Mouse (Mus musculus) heart, embryonic 14.5 days (tissue): Measurements from ENCODE around the gene Grn. TPM values are rescaled to one million over a fixed set of nuclear protein-coding genes. Genes with fewer than 3 reads are reported as not detected.

ENCODE experiments used
- ATAC-seq: fragments of 200-750 bp; cut with Nextera tagmentation; 2 replicates; pipeline ENCODE4 v1.8.0; 2017; ENCODE audit warnings: low read depth, moderate TSS enrichment; ENCODE audit not compliant: insufficient number of reproducible peaks, insufficient read depth, low FRiP score
- H3K27ac ChIP-seq, 2 experiments: fragments of 200-500 bp in 1 of 2; fragments of 300-500 bp in 1 of 2; sonication (generic) in 1 of 2; replicated peaks in 1 of 2; 2 replicates each; pipeline ENCODE4 v1.5.1; 2012 to 2014; ENCODE audit warnings: low read depth in 2 of 2, low read length in 2 of 2, control low read depth in 1 of 2, mild to moderate bottlenecking in 1 of 2, mixed read lengths in 1 of 2; ENCODE audit not compliant: control insufficient read depth in 1 of 2, insufficient read depth in 1 of 2
- H3K27me3 ChIP-seq: fragments of 300-500 bp; sonication (generic); 2 replicates; pipeline ENCODE4 v1.6.1; 2014; ENCODE audit warnings: mild to moderate bottlenecking, low read length, control low read depth; ENCODE audit not compliant: control insufficient read depth, insufficient read depth
- H3K36me3 ChIP-seq: fragments of 300-500 bp; sonication (generic); 2 replicates; pipeline ENCODE4 v1.6.1; 2014; ENCODE audit warnings: mild to moderate bottlenecking, control low read depth, low read length, mixed read lengths; ENCODE audit not compliant: control insufficient read depth, insufficient read depth
- H3K4me1 ChIP-seq, 2 experiments: fragments of 200-500 bp in 1 of 2; fragments of 300-500 bp in 1 of 2; sonication (generic) in 1 of 2; 2 replicates each; pipeline ENCODE4 v1.6.1; 2012 to 2014; ENCODE audit warnings: low read length in 2 of 2, control low read depth in 1 of 2, mixed read lengths in 1 of 2; ENCODE audit not compliant: control insufficient read depth in 2 of 2, insufficient read depth in 2 of 2
- H3K4me2 ChIP-seq: fragments of 300-500 bp; sonication (generic); 2 replicates; pipeline ENCODE4 v1.6.1; 2014; ENCODE audit warnings: mild to moderate bottlenecking, low read length
- H3K4me3 ChIP-seq, 2 experiments: fragments of 200-500 bp in 1 of 2; fragments of 300-500 bp in 1 of 2; sonication (generic) in 1 of 2; 2 replicates each; pipeline ENCODE4 v1.5.1; 2012 to 2014; ENCODE audit warnings: low read length in 2 of 2, mild to moderate bottlenecking in 2 of 2, control low read depth in 1 of 2, low read depth in 1 of 2, moderate library complexity in 1 of 2; ENCODE audit not compliant: control insufficient read depth in 1 of 2, insufficient read depth in 1 of 2
- H3K9ac ChIP-seq: fragments of 300-500 bp; sonication (generic); 2 replicates; pipeline ENCODE4 v1.6.1; 2014; ENCODE audit warnings: mild to moderate bottlenecking, low read length
- H3K9me3 ChIP-seq: fragments of 300-500 bp; sonication (generic); 2 replicates; pipeline ENCODE4 v1.6.1; 2016; ENCODE audit warnings: low read length, control low read depth; ENCODE audit not compliant: control insufficient read depth
- WGBS: fragments of 180-500 bp; shearing (Covaris S2); extraction: QIAGEN DNeasy Blood & Tissue Kit; methylation state at CpG from one replicate; pipeline ENCODE4 v1.1.7; 2014; 5-methylcytosine and 5-hydroxymethylcytosine counted together
- polyA plus RNA-seq: library from polyadenylated mRNA; unstranded; fragments of >200 nt; fragmentation: Nextera tagmentation; extraction: Ambion mirVana; gene quantifications from 2 replicates; pipeline ENCODE4 v1.2.1, GENCODE M21; 2014

Gene Grn
- polyA plus RNA-seq, 1 experiment from 2014 or later = 182 TPM

GRCm38 (mm10) chr11:102431018-102431645 lies 1.0 kb downstream of the Grn start:
- H3K4me3 ChIP-seq = peak overlapping the region; percentile 61 to 73
- 0 out of 2 replicates have a peak, but pooled peaks have one; percentile 47 for ATAC-seq
- peaks cover 5 to 28% of the 10 kb centered on the region in 2 experiments; a peak in 3 of 4 replicates for H3K4me1 ChIP-seq
- H3K9me3 ChIP-seq = no peaks in the 10 kb centered on the region
- H3K27ac ChIP-seq = peak overlapping the region; percentile 57 to 82
- peak overlapping the region; percentile 70 for H3K4me2 ChIP-seq
- peaks cover 24% of the 10 kb centered on the region for H3K36me3 ChIP-seq
- 0% methylated on average over 7 of the region's 7 CpGs for WGBS
- H3K9ac ChIP-seq = peak overlapping the region; percentile 68
- no peaks in the 10 kb centered on the region for H3K27me3 ChIP-seq

GRCm38 (mm10) chr11:102431728-102432114 lies 1.6 kb downstream of the Grn start:
- Histone ChIP-seq H3K4me3 (no peak overlapping the region), H3K27ac (no peak overlapping the region), H3K27me3 (no peaks in the 10 kb centered on the region), H3K9ac (0 out of 2 replicates have a peak overlapping the region, but pooled peaks have one; percentile 39), H3K4me1 (peaks cover 5 to 30% of the 10 kb centered on the region in 2 experiments; a peak in 3 of 4 replicates), H3K4me2 (peak overlapping the region; percentile 19), H3K36me3 (peaks cover 30% of the 10 kb centered on the region), H3K9me3 (no peaks in the 10 kb centered on the region)
- no peak for ATAC-seq
- WGBS = 69% methylated on average over 3 of the region's 3 CpGs

- Histone ChIP-seq H3K27me3 (no peaks in the 10 kb centered on the region), H3K27ac (no peak overlapping the region), H3K36me3 (peaks cover 32% of the 10 kb centered on the region), H3K9me3 (no peaks in the 10 kb centered on the region), H3K4me2 (peak overlapping the region; percentile 19), H3K4me1 (peaks cover 5 to 36% of the 10 kb centered on the region in 2 experiments; a peak in 3 of 4 replicates), H3K4me3 (no peak overlapping the region), H3K9ac (peak overlapping the region; percentile 39; the same call in 1 of the 2 replicates)
- ATAC-seq = no peak
- 62% methylated on average over 16 of the region's 16 CpGs for WGBS
Observed at GRCm38 (mm10) chr11:102432115-102432843, 2.2 kb downstream of the Grn start.

GRCm38 (mm10) chr11:102432896-102433295 lies 2.8 kb downstream of the Grn start:
- Histone ChIP-seq H3K4me3 (no peak overlapping the region), H3K27ac (no peak overlapping the region), H3K4me2 (no peak overlapping the region), H3K27me3 (no peaks in the 10 kb centered on the region), H3K9me3 (no peaks in the 10 kb centered on the region), H3K36me3 (peaks cover 36% of the 10 kb centered on the region), H3K4me1 (peaks cover 7 to 42% of the 10 kb centered on the region in 2 experiments), H3K9ac (no peak overlapping the region)
- 87% methylated on average over 6 of the region's 6 CpGs for WGBS
- no peak for ATAC-seq

- WGBS = 88% methylated on average over 7 of the region's 7 CpGs
- peaks cover 44% of the 10 kb centered on the region for H3K36me3 ChIP-seq
Observed at GRCm38 (mm10) chr11:102433866-102434265, 3.8 kb downstream of the Grn start.

GRCm38 (mm10) chr11:102434406-102434805 lies 4.3 kb downstream of the Grn start:
- WGBS = 12% methylated on average over 7 of the region's 7 CpGs

More at GRCm38 (mm10) chr11:102433866-102434265, 3.8 kb downstream of the Grn start:
- no peaks in the 10 kb centered on the region for H3K9me3 ChIP-seq
- H3K9ac ChIP-seq = no peak overlapping the region
- H3K27me3 ChIP-seq = no peaks in the 10 kb centered on the region
- H3K4me3 ChIP-seq = no peak overlapping the region
- peaks cover 11 to 51% of the 10 kb centered on the region in 2 experiments for H3K4me1 ChIP-seq
- H3K27ac ChIP-seq = no peak overlapping the region
- H3K4me2 ChIP-seq = no peak overlapping the region
- no peak for ATAC-seq

GRCm38 (mm10) chr11:102434816-102435705 lies 4.9 kb downstream of the Grn start:
- H3K9ac ChIP-seq = no peak overlapping the region
- H3K9me3 ChIP-seq = no peaks in the 10 kb centered on the region
- no peak overlapping the region for H3K4me3 ChIP-seq
- 90% methylated on average over 11 of the region's 11 CpGs for WGBS
- H3K4me2 ChIP-seq = no peak overlapping the region
- peaks cover 11 to 45% of the 10 kb centered on the region in 2 experiments for H3K4me1 ChIP-seq
- no peak for ATAC-seq
- peaks cover 56% of the 10 kb centered on the region for H3K36me3 ChIP-seq
- no peak overlapping the region for H3K27ac ChIP-seq
- H3K27me3 ChIP-seq = no peaks in the 10 kb centered on the region; the same call in 1 of the 2 replicates

More at GRCm38 (mm10) chr11:102434406-102434805, 4.3 kb downstream of the Grn start:
- ATAC-seq = no peak
- H3K4me2 ChIP-seq = no peak overlapping the region
- H3K27ac ChIP-seq = no peak overlapping the region
- no peaks in the 10 kb centered on the region; the same call in 1 of the 2 replicates for H3K27me3 ChIP-seq
- H3K4me3 ChIP-seq = no peak overlapping the region
- no peak overlapping the region for H3K9ac ChIP-seq
- H3K9me3 ChIP-seq = no peaks in the 10 kb centered on the region
- peaks cover 50% of the 10 kb centered on the region for H3K36me3 ChIP-seq
- H3K4me1 ChIP-seq = peaks cover 11 to 50% of the 10 kb centered on the region in 2 experiments
